Mouse (Mus musculus): ENCODE measurements around the gene Xpnpep1. TPM values are rescaled to one million over a fixed set of nuclear protein-coding genes. Genes with fewer than 3 reads are reported as not detected.
A peak's percentile ranks its signal among the peaks of the same experiment; 100 is the strongest.

Gene Xpnpep1
- total and polyA plus RNA-seq, 2 experiments from 2014 or later, result 103 to 141 TPM

DNA sequence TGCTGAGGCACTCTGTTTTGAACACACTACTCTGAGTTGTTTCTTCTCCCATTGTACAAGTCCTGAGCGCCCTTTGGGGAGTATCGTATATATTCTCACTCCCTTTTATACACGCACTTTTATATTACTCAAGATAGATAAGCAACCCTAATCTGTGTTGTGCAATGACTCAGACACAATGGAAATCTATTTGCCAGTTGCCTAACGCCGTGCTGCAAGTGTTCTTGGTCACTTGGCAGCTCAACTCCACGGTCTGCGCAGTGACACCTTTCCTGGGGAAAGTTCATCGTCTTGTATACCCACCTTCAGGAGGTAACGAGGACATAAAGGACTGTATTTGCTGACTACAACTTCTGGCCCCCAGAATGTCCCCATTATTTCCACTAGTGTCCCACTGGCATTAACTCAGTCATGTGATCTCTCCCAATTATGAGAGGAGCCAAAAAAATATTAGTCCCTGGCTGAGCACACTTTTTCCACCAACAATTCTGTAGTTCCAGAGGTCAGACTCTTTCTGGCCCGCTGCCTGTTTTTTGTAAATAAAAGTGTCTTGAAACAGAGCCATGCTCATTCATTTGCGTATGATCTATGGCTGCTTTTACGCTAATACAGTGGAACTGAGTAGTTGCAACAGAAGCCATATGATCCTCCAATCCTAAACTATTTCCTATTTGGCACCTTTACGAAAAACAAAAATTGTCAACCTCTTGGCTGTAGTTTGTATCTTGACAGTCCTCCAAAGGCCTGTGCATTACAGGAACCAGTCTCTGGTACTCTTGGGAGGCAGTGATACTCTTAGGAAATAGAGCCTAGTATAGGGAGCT lies 35.1 kb upstream of the Xpnpep1 start:
- H3K27ac ChIP-seq (ENCODE audit: low read depth, low read length), result no peak overlapping the region
- no peak overlapping the region for H3K9ac ChIP-seq
- H3K4me1 ChIP-seq (ENCODE audit: insufficient read depth), result peaks cover 16% of the 10 kb centered on the region; the same call in 1 of the 2 replicates
- 80% methylated on average over 13 of the region's 13 CpGs for WGBS
- no peaks in the 10 kb centered on the region for H3K9me3 ChIP-seq (ENCODE audit: low read length)
- no peak overlapping the region for H3K4me2 ChIP-seq (ENCODE audit: low read depth)
- DNase-seq (no peak), ATAC-seq (no peak)
- no peaks in the 10 kb centered on the region for H3K36me3 ChIP-seq (ENCODE audit: insufficient read depth)
- H3K4me3 ChIP-seq (ENCODE audit: low read depth, low read length), result no peak overlapping the region
- no peak for TF ChIP-seq CTCF (IDR thresholded peaks at IDR 0.05; ENCODE audit: low read depth)
- H3K27me3 ChIP-seq (ENCODE audit: insufficient read depth, low read length), result no peaks in the 10 kb centered on the region

DNA sequence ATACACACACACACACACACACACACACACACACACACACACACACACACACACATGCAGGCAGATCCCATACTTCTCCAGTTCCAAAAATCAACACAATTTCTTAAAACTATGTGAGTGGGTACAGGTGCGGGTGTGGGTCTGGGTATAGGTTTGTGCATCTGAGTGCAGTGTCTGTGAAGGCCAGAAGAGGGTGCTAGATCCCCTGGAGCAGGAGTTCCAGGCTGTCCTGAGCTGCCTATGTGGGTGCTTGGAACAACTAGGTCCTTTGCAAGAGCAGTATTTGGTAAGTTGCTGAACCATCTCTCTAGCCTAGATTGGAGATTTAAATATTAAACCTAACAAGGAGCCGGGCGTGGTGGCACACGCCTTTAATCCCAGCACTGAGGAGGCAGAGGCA lies 33.5 kb upstream of the Xpnpep1 start:
- DNase-seq, result no peak

DNA sequence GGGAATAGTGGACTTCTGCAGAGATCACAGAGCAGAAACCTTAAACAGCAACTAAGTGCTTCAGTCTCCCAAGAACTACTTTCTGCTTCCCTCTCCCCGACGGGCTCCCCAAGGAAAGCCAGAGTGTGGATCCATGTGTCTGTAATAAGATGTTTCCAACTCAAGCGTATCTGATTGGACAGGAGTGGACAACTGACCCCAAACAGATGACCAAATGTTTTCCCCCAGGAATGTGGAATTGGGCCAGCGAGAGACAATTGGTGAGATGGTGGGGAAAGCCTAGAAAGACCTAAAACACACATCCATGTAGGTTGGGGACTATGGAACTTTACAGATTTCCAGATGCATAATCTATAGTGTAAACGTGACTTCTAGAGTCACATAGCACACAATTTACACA lies 32.4 kb upstream of the Xpnpep1 start:
- ATAC-seq (no peak), DNase-seq (no peak)
- no peaks in the 10 kb centered on the region for H3K27me3 ChIP-seq (ENCODE audit: insufficient read depth, low read length)
- no peaks in the 10 kb centered on the region for H3K9me3 ChIP-seq (ENCODE audit: low read length)
- H3K4me3 ChIP-seq (ENCODE audit: low read depth, low read length), result no peak overlapping the region
- TF ChIP-seq CTCF (IDR thresholded peaks at IDR 0.05; ENCODE audit: low read depth), result no peak
- WGBS, result 87% methylated on average over 5 of the region's 5 CpGs
- no peaks in the 10 kb centered on the region for H3K36me3 ChIP-seq (ENCODE audit: insufficient read depth)
- H3K4me2 ChIP-seq (ENCODE audit: low read depth), result no peak overlapping the region
- H3K9ac ChIP-seq, result no peak overlapping the region
- peaks cover 9% of the 10 kb centered on the region; the same call in 1 of the 2 replicates for H3K4me1 ChIP-seq (ENCODE audit: insufficient read depth)
- peak overlapping the region; percentile 64; the same call in 1 of the 2 replicates for H3K27ac ChIP-seq (ENCODE audit: low read depth, low read length)

More for the DNA sequence above, 33.5 kb upstream of the Xpnpep1 start:
- no peak for TF ChIP-seq CTCF (IDR thresholded peaks at IDR 0.05; ENCODE audit: low read depth)
- H3K27ac ChIP-seq (ENCODE audit: low read depth, low read length), result no peak overlapping the region
- peaks cover 11% of the 10 kb centered on the region; the same call in 1 of the 2 replicates for H3K4me1 ChIP-seq (ENCODE audit: insufficient read depth)
- H3K27me3 ChIP-seq (ENCODE audit: insufficient read depth, low read length), result no peaks in the 10 kb centered on the region
- no peaks in the 10 kb centered on the region for H3K9me3 ChIP-seq (ENCODE audit: low read length)
- WGBS, result 97% methylated on average over 4 of the region's 4 CpGs
- ATAC-seq, result no peak
- no peak overlapping the region for H3K4me3 ChIP-seq (ENCODE audit: low read depth, low read length)
- no peaks in the 10 kb centered on the region for H3K36me3 ChIP-seq (ENCODE audit: insufficient read depth)
- H3K4me2 ChIP-seq (ENCODE audit: low read depth), result no peak overlapping the region
- no peak overlapping the region for H3K9ac ChIP-seq

DNA sequence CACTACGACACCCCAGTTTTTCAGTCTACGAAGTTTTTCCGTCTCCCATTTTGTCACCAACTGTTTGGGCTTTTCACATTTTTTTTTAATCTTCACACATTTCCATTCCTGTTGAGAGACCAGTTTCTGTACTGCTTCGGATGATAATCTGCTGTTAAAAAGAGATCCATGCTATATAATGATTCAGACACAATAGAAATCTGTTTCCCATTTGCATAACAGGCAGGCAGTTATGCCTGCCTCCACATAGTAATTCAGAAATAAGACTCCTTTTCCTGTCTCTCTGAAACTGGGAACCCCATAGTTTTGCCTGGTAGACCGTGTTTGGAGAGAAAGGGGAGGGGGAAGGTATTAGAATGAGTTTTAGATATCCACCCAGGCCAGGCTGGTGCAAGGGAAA lies 31.6 kb upstream of the Xpnpep1 start:
- Histone ChIP-seq H3K36me3 (ENCODE audit: insufficient read depth) (no peaks in the 10 kb centered on the region), H3K9ac (no peak overlapping the region), H3K27me3 (ENCODE audit: insufficient read depth, low read length) (no peaks in the 10 kb centered on the region), H3K4me3 (ENCODE audit: low read depth, low read length) (no peak overlapping the region), H3K9me3 (ENCODE audit: low read length) (no peaks in the 10 kb centered on the region), H3K27ac (ENCODE audit: low read depth, low read length) (peak overlapping the region; percentile 64), H3K4me1 (ENCODE audit: insufficient read depth) (peaks cover 9% of the 10 kb centered on the region; the same call in 1 of the 2 replicates), H3K4me2 (ENCODE audit: low read depth) (no peak overlapping the region)
- DNase-seq (peak; percentile 38), ATAC-seq (peak; percentile 58)
- no peak for TF ChIP-seq CTCF (IDR thresholded peaks at IDR 0.05; ENCODE audit: low read depth)
- 26% methylated on average over 5 of the region's 5 CpGs for WGBS

DNA sequence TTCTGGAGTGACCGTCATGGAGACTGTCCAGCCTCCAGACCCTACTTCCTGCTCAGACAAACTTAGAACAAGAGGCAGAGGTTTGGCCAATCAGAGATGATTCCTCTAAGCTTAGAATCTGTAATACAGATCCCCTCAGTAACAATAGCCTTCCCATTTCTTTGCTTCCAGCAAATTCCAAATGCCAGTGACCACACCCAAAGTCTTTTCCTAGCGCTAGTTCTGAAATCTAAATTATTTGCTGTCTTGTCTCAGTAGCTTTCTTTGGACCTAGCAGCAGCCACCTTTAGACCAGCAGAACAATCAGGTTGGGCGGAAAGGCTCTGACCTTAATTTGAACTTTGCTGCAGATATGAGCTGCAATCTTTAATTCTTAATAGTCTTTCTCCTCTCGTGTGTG lies 30.9 kb upstream of the Xpnpep1 start:
- peaks cover 9% of the 10 kb centered on the region; the same call in 1 of the 2 replicates for H3K4me1 ChIP-seq (ENCODE audit: insufficient read depth)
- ATAC-seq (no peak), DNase-seq (no peak)
- peak overlapping the region; percentile 64; the same call in 1 of the 2 replicates for H3K27ac ChIP-seq (ENCODE audit: low read depth, low read length)
- no peaks in the 10 kb centered on the region for H3K27me3 ChIP-seq (ENCODE audit: insufficient read depth, low read length)
- H3K4me3 ChIP-seq (ENCODE audit: low read depth, low read length), result no peak overlapping the region
- H3K36me3 ChIP-seq (ENCODE audit: insufficient read depth), result no peaks in the 10 kb centered on the region
- no peak overlapping the region for H3K4me2 ChIP-seq (ENCODE audit: low read depth)
- H3K9me3 ChIP-seq (ENCODE audit: low read length), result no peaks in the 10 kb centered on the region
- no peak for TF ChIP-seq CTCF (IDR thresholded peaks at IDR 0.05; ENCODE audit: low read depth)
- H3K9ac ChIP-seq, result no peak overlapping the region
- 72% methylated on average over 4 of the region's 4 CpGs for WGBS

DNA sequence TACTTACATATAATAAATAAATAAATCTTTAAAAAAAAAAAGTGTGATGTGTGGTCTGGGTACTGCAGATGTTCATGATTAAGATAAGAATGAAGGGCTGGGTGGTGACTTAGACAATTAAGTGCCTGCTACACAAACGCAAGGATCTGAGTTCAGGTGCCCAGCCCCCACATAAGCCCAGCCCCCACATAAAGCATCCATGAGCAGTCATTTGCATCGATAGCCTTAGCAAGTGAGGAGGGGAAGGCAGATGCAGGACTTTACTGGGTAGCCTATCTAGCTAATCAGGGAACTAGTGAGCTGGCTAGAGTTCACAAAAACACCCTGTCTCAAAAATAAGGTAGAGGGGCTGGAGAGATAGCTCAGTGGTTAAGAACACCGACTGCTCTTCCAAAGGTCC lies 29.4 kb upstream of the Xpnpep1 start:
- no peak for ATAC-seq
- Histone ChIP-seq H3K9ac (no peak overlapping the region), H3K4me1 (ENCODE audit: insufficient read depth) (peaks cover 9% of the 10 kb centered on the region; the same call in 1 of the 2 replicates), H3K36me3 (ENCODE audit: insufficient read depth) (no peaks in the 10 kb centered on the region), H3K4me3 (ENCODE audit: low read depth, low read length) (no peak overlapping the region), H3K27ac (ENCODE audit: low read depth, low read length) (no peak overlapping the region), H3K27me3 (ENCODE audit: insufficient read depth, low read length) (no peaks in the 10 kb centered on the region), H3K4me2 (ENCODE audit: low read depth) (no peak overlapping the region), H3K9me3 (ENCODE audit: low read length) (no peaks in the 10 kb centered on the region)
- 91% methylated on average over 3 of the region's 3 CpGs for WGBS
- no peak for TF ChIP-seq CTCF (IDR thresholded peaks at IDR 0.05; ENCODE audit: low read depth)
- DNase-seq, result no peak

DNA sequence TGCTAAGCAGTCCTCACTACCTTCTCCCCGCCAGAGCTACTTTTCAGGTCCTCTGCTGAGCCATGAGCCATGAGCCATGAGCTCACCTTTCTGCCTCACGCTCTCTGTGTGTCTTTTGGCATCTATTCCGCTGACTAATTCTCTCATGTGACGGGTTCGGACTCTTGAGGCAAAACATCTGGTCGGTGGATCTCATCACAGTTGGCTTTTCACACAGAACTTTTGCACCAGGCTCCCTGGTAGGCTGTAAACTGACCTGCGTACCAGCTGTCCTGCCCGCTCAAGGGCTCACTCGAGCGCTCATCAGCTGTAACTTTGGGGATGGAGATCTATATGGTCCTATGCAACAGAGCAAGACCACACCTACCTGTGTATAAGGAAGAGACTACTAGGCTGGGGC lies 26.9 kb upstream of the Xpnpep1 start:
- TF ChIP-seq CTCF (IDR thresholded peaks at IDR 0.05; ENCODE audit: low read depth), result no peak
- ATAC-seq (no peak), DNase-seq (no peak)
- Histone ChIP-seq H3K4me3 (ENCODE audit: low read depth, low read length) (no peak overlapping the region), H3K27ac (ENCODE audit: low read depth, low read length) (no peak overlapping the region), H3K9me3 (ENCODE audit: low read length) (no peaks in the 10 kb centered on the region), H3K27me3 (ENCODE audit: insufficient read depth, low read length) (no peaks in the 10 kb centered on the region), H3K4me1 (ENCODE audit: insufficient read depth) (peaks cover 3% of the 10 kb centered on the region; the same call in 1 of the 2 replicates), H3K4me2 (ENCODE audit: low read depth) (no peak overlapping the region), H3K9ac (no peak overlapping the region), H3K36me3 (ENCODE audit: insufficient read depth) (no peaks in the 10 kb centered on the region)
- WGBS, result 74% methylated on average over 10 of the region's 10 CpGs

All from forebrain, postnatal 0 days (tissue).